ENCODE assay signal across 24 mouse cellular contexts in the genomic region with DNA sequence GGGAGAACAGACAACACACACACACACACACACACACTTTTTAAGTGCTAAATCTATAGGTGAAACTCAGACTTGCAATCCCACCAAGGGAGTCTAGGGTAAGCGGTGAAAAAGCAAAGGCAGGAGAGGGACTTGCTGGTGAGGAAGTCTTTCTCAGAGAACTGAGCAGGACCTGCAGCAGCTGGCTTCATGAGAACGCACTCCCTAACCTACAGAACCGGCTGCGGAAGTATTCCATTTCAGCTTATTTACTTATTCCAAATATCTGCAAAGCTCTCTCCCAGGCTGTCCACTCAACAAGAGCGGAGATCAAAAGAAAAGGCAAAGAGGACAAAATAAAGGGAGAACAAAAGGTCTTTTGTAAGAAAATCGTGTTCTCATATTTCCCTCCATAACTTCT. TPM values are rescaled to one million over a fixed set of nuclear protein-coding genes. Genes with fewer than 3 reads are reported as not detected.
A peak's percentile ranks its signal among the peaks of the same experiment; 100 is the strongest.
DNase-seq lines count a peak whose midpoint lies in the region; ATAC-seq and TF ChIP-seq lines count a peak whose summit lies in the region.
"Had no signal": no experiment of that assay in that cellular context is flagged by ENCODE, and none has a peak within 500 bp of the region (broad histone marks: within the 10 kb centered on the region; RNA-seq: fewer than 3 reads in every experiment).

No protein-coding gene starts in this region.

- no peak for TF ChIP-seq CTCF in lung, embryonic 14.5 days (IDR thresholded peaks at IDR 0.05; ENCODE audit: low read depth)

- no peaks in the 10 kb centered on the region for H3K4me1 ChIP-seq in lung, embryonic 14.5 days (ENCODE audit: insufficient read depth)
- H3K4me1 ChIP-seq in embryonic facial prominence, embryonic 12.5 days, result no peaks in the 10 kb centered on the region
- no peaks in the 10 kb centered on the region for H3K4me1 ChIP-seq in stomach, embryonic 15.5 days
- H3K4me1 ChIP-seq: embryonic facial prominence, embryonic 15.5 days; heart, embryonic 10.5 days; midbrain, embryonic 15.5 days had no signal

- H3K4me2 ChIP-seq in lung, embryonic 14.5 days, result no peak overlapping the region
- no peak overlapping the region for H3K4me2 ChIP-seq in embryonic facial prominence, embryonic 12.5 days (replicated peaks)
- H3K4me2 ChIP-seq in stomach, embryonic 15.5 days, result no peak overlapping the region
- H3K4me2 ChIP-seq: embryonic facial prominence, embryonic 15.5 days; hindbrain, embryonic 14.5 days; liver, embryonic 11.5 days; midbrain, embryonic 15.5 days had no signal

- no peak overlapping the region for H3K4me3 ChIP-seq in lung, embryonic 14.5 days (ENCODE audit: low read depth, low read length)
- H3K4me3 ChIP-seq in embryonic facial prominence, embryonic 12.5 days, result no peak overlapping the region
- H3K4me3 ChIP-seq in stomach, embryonic 15.5 days (replicated peaks), result no peak overlapping the region
- H3K4me3 ChIP-seq: embryonic facial prominence, embryonic 15.5 days; forebrain, embryonic 10.5 days; heart, embryonic 10.5 days; midbrain, embryonic 15.5 days; myocyte had no signal

- ATAC-seq in lung, embryonic 14.5 days (ENCODE audit: insufficient read depth), result peak; percentile 68
- no peak for ATAC-seq in embryonic facial prominence, embryonic 12.5 days (ENCODE audit: insufficient number of reproducible peaks, insufficient read depth, low FRiP score, low TSS enrichment)
- ATAC-seq in stomach, embryonic 15.5 days (ENCODE audit: insufficient read depth, low FRiP score, low read depth), result peak; percentile 65
- ATAC-seq: forebrain, postnatal 0 days; intestine, postnatal 0 days; midbrain, embryonic 15.5 days; Patski had no signal

- H3K27ac ChIP-seq in lung, embryonic 14.5 days (ENCODE audit: low read depth), result peak overlapping the region; percentile 71; the same call in 1 of the 2 replicates
- H3K27ac ChIP-seq in embryonic facial prominence, embryonic 12.5 days, result 0 out of 2 replicates have a peak overlapping the region, but pooled peaks have one; percentile 1
- H3K27ac ChIP-seq in stomach, embryonic 15.5 days, result no peak overlapping the region
- H3K27ac ChIP-seq: embryonic facial prominence, embryonic 15.5 days; forebrain, embryonic 10.5 days; heart, embryonic 10.5 days; hindbrain, embryonic 14.5 days; midbrain, embryonic 15.5 days had no signal

- WGBS in lung, embryonic 14.5 days, result 43% methylated on average over 6 of the region's 6 CpGs
- WGBS in embryonic facial prominence, embryonic 12.5 days, result 24% methylated on average over 6 of the region's 6 CpGs
- WGBS in stomach, embryonic 15.5 days, result 34% methylated on average over 6 of the region's 6 CpGs

- H3K9me3 ChIP-seq in lung, embryonic 14.5 days (ENCODE audit: low read depth, low read length), result no peaks in the 10 kb centered on the region
- H3K9me3 ChIP-seq in embryonic facial prominence, embryonic 12.5 days, result no peaks in the 10 kb centered on the region
- H3K9me3 ChIP-seq in stomach, embryonic 15.5 days, result no peaks in the 10 kb centered on the region
- H3K9me3 ChIP-seq: embryonic facial prominence, embryonic 15.5 days; forebrain, embryonic 10.5 days; heart, embryonic 10.5 days; midbrain, embryonic 15.5 days had no signal

- H3K9ac ChIP-seq in lung, embryonic 14.5 days, result no peak overlapping the region
- H3K9ac ChIP-seq in embryonic facial prominence, embryonic 12.5 days, result no peak overlapping the region
- no peak overlapping the region for H3K9ac ChIP-seq in stomach, embryonic 15.5 days
- H3K9ac ChIP-seq: embryonic facial prominence, embryonic 15.5 days; forebrain, postnatal 0 days; hindbrain, embryonic 14.5 days; midbrain, embryonic 15.5 days had no signal

- H3K27me3 ChIP-seq in lung, embryonic 14.5 days (ENCODE audit: insufficient read depth, low read length), result no peaks in the 10 kb centered on the region
- H3K27me3 ChIP-seq in embryonic facial prominence, embryonic 12.5 days, result no peaks in the 10 kb centered on the region
- H3K27me3 ChIP-seq in stomach, embryonic 15.5 days (replicated peaks), result no peaks in the 10 kb centered on the region
- H3K27me3 ChIP-seq: embryonic facial prominence, embryonic 15.5 days; midbrain, embryonic 15.5 days had no signal

- peak; percentile 61 for DNase-seq in lung, embryonic 14.5 days
- DNase-seq in lung, postnatal 4 days, result no peak
- peak; percentile 17 for DNase-seq in embryo, embryonic 9.5 days (ENCODE audit: extremely low spot score)
- no peak for DNase-seq in adrenal gland, adult 8-10 months
- DNase-seq in layer of hippocampus, postnatal 36 days, result no peak
- DNase-seq: adrenal gland, postnatal 14 days; cerebellum, adult 11 months; cerebellum, postnatal 10 days; forebrain, postnatal 0 days; kidney, postnatal 36 days; layer of hippocampus, adult 9-11 months; lung, adult 18-20 months; right cerebral cortex, postnatal 25 days had no signal

- no peaks in the 10 kb centered on the region for H3K36me3 ChIP-seq in lung, embryonic 14.5 days (ENCODE audit: insufficient read depth)
- H3K36me3 ChIP-seq in embryonic facial prominence, embryonic 12.5 days, result no peaks in the 10 kb centered on the region
- no peaks in the 10 kb centered on the region for H3K36me3 ChIP-seq in stomach, embryonic 15.5 days
- H3K36me3 ChIP-seq: embryonic facial prominence, embryonic 15.5 days; forebrain, embryonic 10.5 days; heart, embryonic 10.5 days; midbrain, embryonic 15.5 days had no signal

RNA-seq across cellular contexts. Expression of gene Cdkal1, which starts 8.9 kb away (rescaled TPM):
- 35.4 and 38.9 TPM in 2 replicates for polyA plus RNA-seq in lung, embryonic 14.5 days (2014; fragmentation: Nextera tagmentation; extraction: Ambion mirVana)
- 42.7 and 44.0 TPM in 2 replicates for polyA plus RNA-seq in embryonic facial prominence, embryonic 12.5 days (2016; fragmentation: Nextera tagmentation; extraction: Ambion mirVana)
- polyA plus RNA-seq in stomach, embryonic 15.5 days (2015; fragmentation: Nextera tagmentation; extraction: Ambion mirVana), result 29.9 and 32.5 TPM in 2 replicates
- 10 to 100 TPM; 21.4 to 36.6 (median 31.2) TPM for total RNA-seq in adrenal gland, adult 8-10 months (2022)
- 10 to 100 TPM; 22.7 to 29.0 TPM for total RNA-seq in layer of hippocampus, postnatal 36 days (2021)

Comparison
In these comparisons a context has a peak if more than half of its experiments do, and no peak if none do; other contexts are left out.
1. DNase-seq: peak in lung, embryonic 14.5 days (single experiment) and embryo, embryonic 9.5 days (single experiment); none in lung, postnatal 4 days (0 of 2), adrenal gland, adult 8-10 months (single experiment) and layer of hippocampus, postnatal 36 days (0 of 2).